Mouse (Mus musculus): ENCODE measurements around the gene Cfap43.

Gene Cfap43

DNA sequence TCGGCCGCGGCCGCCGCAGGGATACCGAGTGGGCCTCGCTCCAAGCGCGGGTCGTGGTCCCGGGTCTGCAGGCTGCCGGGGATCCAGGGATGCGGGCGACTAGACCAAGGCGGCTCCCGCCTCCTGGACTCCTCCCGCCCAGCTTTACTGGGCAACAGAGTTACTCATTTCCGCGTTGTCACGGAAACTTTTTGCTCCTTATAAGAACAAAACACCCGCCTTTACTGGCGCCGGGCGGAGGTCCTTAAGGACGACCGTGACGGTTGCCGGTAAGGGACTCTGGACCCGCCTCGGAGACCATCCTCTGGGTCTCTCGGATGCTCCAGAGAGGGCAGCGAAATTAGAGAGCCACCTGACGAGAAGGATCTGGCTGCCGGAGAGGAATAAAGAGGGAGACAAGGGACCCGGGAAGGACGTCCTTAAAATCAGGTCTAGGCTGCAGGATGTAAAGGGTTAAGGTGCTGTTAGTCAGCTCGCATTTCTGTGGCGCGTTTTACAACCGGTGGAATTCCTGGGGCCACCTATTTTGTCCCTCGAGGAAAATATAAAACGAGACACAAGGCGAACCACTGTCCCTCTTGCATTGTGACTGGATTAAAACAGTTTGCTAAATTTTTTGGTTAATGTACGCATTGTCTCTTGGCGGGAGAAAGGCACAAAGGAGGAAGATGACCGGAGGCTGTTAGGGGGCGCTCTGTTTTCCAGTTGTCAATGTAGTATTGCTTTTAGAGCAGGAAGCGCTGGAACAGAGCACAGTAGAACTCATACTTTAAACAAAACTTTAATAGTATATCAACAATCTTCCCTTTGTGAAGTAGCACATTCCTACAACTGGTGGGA is at the start of gene Cfap43, which contains the start of gene Itprip:
Gene Cfap43, minus strand, starts transcription at position 162 of the 840 bp plus-strand sequence.
Gene Itprip, minus strand, starts transcription at position 174 of the 840 bp plus-strand sequence.
- peak; percentile 46 for DNase-seq

GRCm38 (mm10) chr19:47958181-47958580 is 39.1 kb upstream of the Cfap43 start:
- DNase-seq = no peak

DNA sequence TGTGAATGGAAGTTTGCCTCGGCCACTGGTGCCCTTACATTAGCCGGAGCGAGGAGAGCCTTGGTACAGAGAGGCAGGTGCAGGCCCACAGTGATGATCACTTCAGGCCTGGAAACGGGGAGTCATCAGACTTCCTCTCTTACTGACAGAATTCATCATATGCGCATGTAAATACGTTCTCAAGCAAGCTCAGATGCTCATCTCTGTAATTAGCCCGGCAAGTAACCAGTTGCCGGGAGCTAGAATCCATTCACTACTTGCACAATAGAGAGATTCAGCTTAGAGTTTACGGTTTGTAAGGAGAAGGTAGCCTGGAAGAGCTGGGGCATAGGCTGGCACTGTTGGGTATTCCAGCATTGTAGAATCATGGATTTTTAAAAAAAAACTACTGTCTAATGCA is 34.1 kb upstream of the Cfap43 start:
- DNase-seq = no peak

- no peak for DNase-seq
Measured at GRCm38 (mm10) chr19:47950946-47951345, 31.9 kb upstream of the Cfap43 start.

DNA sequence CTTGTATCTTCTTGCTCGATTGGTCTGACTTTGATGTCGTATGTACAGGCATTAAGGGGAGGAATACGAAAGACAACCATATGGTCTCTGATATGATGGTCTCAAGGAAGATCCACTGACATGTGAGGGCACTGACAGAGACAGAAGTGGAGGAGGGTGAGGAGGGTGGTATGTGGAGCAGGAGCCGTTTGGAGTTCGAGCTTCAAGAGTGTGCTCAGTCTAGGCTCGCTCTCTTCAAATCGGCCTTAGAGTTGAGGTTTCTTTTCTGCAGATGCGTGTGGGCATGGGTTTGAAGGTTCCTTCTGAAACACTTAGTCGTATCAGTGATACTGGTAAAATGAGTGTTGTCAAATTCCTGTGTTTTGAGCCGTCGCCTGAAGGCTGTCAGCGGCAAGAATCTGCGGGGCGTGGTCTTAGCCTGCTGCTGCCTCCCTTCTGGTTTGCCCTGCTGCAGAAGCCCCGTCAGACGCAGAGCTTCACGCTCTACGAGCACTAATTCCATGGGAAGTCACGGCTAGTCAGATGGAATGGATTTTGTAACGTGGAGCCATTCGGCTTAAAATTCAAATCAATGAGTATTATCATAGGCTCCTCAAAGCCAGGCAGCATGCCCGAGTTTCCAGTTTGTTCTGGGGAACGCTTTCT is 27.9 kb upstream of the Cfap43 start:
- DNase-seq = no peak

GRCm38 (mm10) chr19:47939361-47939760 is 20.3 kb upstream of the Cfap43 start:
- peak; percentile 12 for DNase-seq

DNA sequence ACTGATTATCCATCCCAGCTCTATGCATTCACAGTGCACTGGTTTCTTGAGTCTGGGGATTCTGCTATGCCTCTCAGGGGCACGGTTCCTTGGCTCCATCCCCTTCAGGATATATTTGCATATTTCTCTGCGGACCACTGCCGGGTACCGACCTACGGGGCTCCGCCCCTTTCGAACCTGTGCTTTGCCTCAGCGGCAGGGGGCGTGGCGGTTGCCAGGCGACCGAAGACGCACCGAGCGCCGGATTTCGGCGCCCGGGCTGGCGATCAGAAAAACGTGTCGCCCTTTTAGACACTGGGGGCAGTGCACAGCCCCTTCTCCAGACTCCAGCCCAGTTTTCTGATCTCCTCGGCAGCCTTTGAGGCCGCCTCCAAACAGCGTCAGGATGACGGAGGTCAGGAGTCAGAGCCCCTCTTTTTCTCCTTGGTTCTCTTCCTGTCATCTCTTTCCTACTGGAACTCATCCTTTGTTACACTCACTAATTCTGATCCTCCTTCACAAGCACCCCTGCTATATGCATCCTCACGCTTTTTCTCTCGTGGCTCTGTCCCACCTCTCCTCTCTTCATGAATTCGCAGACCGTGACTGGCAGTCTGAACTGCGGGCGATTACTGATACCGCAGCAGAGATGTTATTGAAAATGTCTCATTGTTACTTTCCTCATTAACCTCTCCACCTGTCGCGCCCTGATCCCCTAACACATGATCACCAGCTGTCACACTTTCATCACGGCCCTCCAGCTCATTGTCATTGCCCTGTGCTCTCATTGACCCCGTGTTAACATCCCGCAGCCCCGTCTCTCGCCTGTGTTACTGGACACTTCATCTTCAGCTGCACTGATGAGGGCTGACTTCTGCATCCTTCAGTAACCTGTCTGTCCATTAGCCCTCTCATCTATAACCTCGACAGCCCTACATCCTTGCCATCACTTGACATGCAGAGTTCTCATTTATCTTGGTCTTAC is 18.6 kb upstream of the Cfap43 start, which contains the start of gene Cfap58:
Gene Cfap58, plus strand, starts transcription at position 233 of the 964 bp plus-strand sequence.
- DNase-seq = peak; percentile 41

DNA sequence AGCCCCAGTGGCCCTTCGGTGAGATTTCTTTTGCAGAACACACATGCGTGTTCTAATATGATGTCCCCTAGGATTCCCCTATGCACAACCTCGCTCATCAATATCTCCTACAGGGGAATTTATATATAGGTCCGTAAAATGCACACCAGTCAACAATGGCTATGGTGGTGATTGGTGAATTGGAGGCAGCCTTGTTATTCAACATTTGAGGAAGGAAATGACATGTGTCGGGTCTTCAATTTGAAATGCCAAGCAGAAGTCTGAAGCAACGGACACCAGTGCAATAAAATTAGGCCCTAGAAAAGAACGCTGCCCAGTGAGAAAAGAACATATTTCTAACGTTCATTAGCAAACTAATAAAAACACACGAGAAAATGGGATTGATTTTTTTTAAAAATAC is 17.9 kb upstream of the Cfap43 start:
- no peak for DNase-seq

- DNase-seq = no peak
Measured at GRCm38 (mm10) chr19:47936490-47936889, 17.4 kb upstream of the Cfap43 start.

DNA sequence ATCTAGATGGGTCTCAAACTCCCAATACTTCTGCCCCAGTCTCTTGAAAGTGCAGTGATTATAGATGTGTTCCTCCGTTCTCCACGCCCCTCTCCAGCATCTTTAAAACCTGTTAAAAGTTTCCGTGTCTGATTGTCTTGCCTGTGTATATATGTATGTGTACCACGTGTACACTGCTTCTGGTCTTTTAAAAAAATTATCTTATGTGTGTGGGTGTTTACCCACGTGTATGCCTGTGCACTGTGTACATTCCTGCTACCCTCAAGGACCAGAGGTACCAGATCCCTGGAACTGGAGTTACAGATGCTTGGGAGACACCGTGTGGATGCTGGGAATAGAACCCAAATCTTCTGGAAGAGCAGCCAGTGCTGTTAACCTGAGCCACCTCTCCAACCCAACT is 16.4 kb upstream of the Cfap43 start:
- DNase-seq = no peak

DNA sequence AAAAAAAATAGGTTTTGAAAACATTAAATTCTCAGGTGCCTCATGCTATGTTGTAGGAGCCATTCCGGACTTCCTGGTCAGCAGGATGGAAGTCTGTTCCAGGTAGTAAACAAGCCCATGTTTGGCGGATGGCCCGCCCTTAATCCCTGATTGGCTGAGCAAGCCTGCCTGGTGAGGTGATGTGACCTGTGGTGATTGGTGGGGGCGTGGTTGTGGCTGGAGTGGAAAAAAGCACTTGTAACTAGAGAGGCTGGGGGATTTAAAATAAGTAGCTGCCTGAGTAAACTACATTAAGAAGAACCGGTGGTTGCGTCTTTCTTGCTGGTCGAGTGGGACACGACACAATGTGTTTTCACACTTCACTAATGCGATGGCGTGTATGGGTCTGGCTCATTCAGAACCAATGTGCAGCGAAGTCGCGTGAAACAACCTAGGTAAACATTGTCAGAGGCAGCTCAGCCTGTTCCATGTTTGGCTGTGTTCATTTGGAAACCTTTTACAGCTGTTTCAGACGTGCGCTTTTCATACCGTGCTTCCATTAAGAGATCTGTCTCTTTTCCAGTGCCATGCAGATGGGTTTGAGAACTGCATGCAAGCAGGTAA is 15.7 kb upstream of the Cfap43 start:
- DNase-seq = no peak

GRCm38 (mm10) chr19:47934146-47934545 is 15.1 kb upstream of the Cfap43 start:
- DNase-seq = no peak

- DNase-seq = no peak
Measured at GRCm38 (mm10) chr19:47931982-47932638, 13.0 kb upstream of the Cfap43 start.

DNA sequence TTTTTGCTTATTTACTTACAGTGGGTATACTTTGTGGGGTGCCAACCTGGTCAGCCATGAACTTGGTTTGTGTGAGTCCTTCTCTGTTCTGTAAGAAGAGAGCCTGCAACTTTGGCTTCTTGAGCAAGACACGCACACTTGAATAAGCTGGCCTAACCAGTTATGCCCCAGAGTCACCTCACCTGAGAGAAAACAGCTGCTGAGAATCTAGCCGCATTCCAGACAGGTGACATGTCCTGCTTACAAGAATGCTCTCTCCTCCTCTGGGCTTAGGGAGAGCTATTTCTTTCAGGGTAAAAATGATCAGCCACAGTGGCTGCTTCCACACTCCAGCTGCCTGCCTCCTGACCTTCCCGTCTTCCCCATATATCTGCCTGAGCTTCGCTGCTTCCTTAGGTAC is 10.0 kb upstream of the Cfap43 start:
- DNase-seq = no peak

DNA sequence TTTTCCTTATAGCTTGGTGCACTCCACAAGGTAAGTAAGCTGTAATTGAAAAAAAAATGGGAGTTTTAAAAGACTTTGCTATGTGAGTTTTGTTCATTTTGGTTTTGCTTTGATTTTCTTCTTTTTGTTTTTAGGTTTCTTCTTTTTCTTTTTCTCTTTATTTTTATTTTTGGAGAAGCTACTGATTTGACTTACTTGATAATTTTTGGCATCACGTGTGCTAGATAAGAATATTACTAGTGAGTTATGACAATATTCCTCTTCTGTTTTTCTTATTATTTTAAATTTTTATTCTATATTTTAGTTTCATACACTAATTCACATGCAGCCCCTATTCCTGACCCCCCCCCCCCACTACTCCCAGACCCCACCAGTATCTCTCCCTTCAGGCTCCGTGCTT is 7.9 kb upstream of the Cfap43 start:
- no peak for DNase-seq

DNA sequence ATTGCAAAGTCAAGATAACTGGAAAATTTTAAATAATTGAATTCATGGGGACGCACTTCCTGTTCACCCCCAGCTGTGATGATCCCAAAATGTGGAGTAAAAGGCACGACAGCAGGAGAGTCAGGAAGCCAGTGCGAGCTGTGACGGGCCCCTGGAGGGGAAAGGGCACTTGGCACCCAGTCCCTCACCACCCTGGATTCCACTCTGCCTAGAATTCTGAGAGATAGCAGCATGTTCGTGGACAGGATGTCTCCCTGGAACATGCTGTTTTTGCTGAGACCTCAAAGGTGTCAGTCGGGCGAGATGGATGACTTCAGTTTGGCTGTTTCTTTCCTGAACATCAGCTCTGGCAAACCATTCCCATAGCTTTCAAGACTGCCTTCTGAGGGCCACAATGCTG is 6.7 kb upstream of the Cfap43 start:
- DNase-seq = no peak

GRCm38 (mm10) chr19:47919966-47920375 is 884 bp upstream of the Cfap43 start:
- DNase-seq = no peak

GRCm38 (mm10) chr19:47918455-47919101 is 509 bp downstream of the Cfap43 start:
- DNase-seq = no peak

GRCm38 (mm10) chr19:47918016-47918415 is 1.1 kb downstream of the Cfap43 start:
- DNase-seq = no peak

GRCm38 (mm10) chr19:47917396-47917795 is 1.7 kb downstream of the Cfap43 start:
- no peak for DNase-seq

DNA sequence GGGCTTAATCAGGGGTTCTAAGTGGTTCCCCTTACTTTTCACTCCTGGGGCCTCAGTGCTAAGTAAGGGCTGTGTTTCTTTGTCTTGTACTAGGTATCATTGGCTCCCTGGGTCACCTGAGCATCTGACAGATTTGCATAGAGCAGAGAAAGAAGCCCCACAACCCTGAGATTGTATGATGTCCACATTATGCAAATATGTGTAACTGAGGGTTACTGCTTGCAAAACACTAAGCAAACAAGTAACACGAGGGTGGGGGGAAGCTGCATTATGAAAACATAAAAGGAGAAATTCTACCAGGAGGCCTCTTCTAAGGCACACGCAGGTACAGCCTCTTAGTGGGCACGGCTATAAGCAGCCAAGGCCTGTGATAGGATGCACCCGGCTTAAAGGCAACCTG is 3.8 kb downstream of the Cfap43 start:
- DNase-seq = no peak
